Mouse (Mus musculus) ovary, postnatal 10 days (tissue): ENCODE results near the gene Cdh13.
"Not testable (repeated sequence)": the region's sequence is repeated elsewhere in the genome, so short reads cannot be mapped to it uniquely, and the experiment has no call there.

Experiments
- DNase-seq: peaks from one replicate; pipeline ENCODE4 v3.0.0; 2022; ENCODE audit warnings: low spot score

Cdh13 gene

GRCm38 (mm10) chr8:118685863-118686262, 402.3 kb downstream of the Cdh13 start:
- DNase-seq, result no peak

- no peak for DNase-seq
Observed at GRCm38 (mm10) chr8:118689849-118690248, 406.3 kb downstream of the Cdh13 start.

- no peak for DNase-seq
Observed at GRCm38 (mm10) chr8:118701312-118701880, 417.9 kb downstream of the Cdh13 start.

GRCm38 (mm10) chr8:118709366-118709765, 425.8 kb downstream of the Cdh13 start:
- no peak for DNase-seq

GRCm38 (mm10) chr8:118711631-118712030, 428.1 kb downstream of the Cdh13 start:
- DNase-seq, result no peak

- no peak for DNase-seq
Observed at GRCm38 (mm10) chr8:118713111-118713510, 429.6 kb downstream of the Cdh13 start.

- no peak for DNase-seq
Observed at GRCm38 (mm10) chr8:118713596-118713995, 430.1 kb downstream of the Cdh13 start.

GRCm38 (mm10) chr8:118722896-118723295, 439.4 kb downstream of the Cdh13 start:
- DNase-seq, result no peak

GRCm38 (mm10) chr8:118725651-118726050, 442.1 kb downstream of the Cdh13 start:
- no peak for DNase-seq

GRCm38 (mm10) chr8:118741781-118742180, 458.2 kb downstream of the Cdh13 start:
- no peak for DNase-seq

- no peak for DNase-seq
Observed at GRCm38 (mm10) chr8:118744991-118745390, 461.5 kb downstream of the Cdh13 start.

GRCm38 (mm10) chr8:118748041-118748604, 464.6 kb downstream of the Cdh13 start:
- DNase-seq, result no peak

- no peak for DNase-seq
Observed at GRCm38 (mm10) chr8:118749191-118749590, 465.7 kb downstream of the Cdh13 start.

- DNase-seq, result no peak
Observed at GRCm38 (mm10) chr8:118749786-118750185, 466.3 kb downstream of the Cdh13 start.

GRCm38 (mm10) chr8:118753710-118754109, 470.2 kb downstream of the Cdh13 start:
- no peak for DNase-seq

GRCm38 (mm10) chr8:118754119-118754518, 470.6 kb downstream of the Cdh13 start:
- DNase-seq, result no peak

GRCm38 (mm10) chr8:118777507-118777906, 494.0 kb downstream of the Cdh13 start:
- DNase-seq, result not testable (repeated sequence)

- DNase-seq, result no peak
Observed at GRCm38 (mm10) chr8:118778374-118778773, 494.8 kb downstream of the Cdh13 start.

GRCm38 (mm10) chr8:118785646-118786045, 502.1 kb downstream of the Cdh13 start:
- DNase-seq, result no peak

GRCm38 (mm10) chr8:118789649-118790048, 506.1 kb downstream of the Cdh13 start:
- no peak for DNase-seq

- DNase-seq, result no peak
Observed at GRCm38 (mm10) chr8:118794886-118795285, 511.4 kb downstream of the Cdh13 start.

- no peak for DNase-seq
Observed at GRCm38 (mm10) chr8:118796491-118796890, 513.0 kb downstream of the Cdh13 start.

- no peak for DNase-seq
Observed at GRCm38 (mm10) chr8:118797127-118797526, 513.6 kb downstream of the Cdh13 start.

- no peak for DNase-seq
Observed at GRCm38 (mm10) chr8:118803168-118803567, 519.6 kb downstream of the Cdh13 start.
